Mouse (Mus musculus) intestine, embryonic 14.5 days (tissue): ENCODE measurements at regions not wholly inside any gene's neighbourhood (a gene's known extent, or its start where the extent isn't known, plus 50 kb on each side); places are given as distances from the start of the nearest gene placed in this dataset.

Experiments
- ATAC-seq: fragments of 200-750 bp; cut with Nextera tagmentation; replicated peaks from 2 replicates; pipeline ENCODE4 v1.8.0; 2017; ENCODE audit warnings: low read depth, moderate number of reproducible peaks, moderate TSS enrichment, moderate library complexity; ENCODE audit not compliant: low FRiP score, low TSS enrichment
- DNase-seq: peaks from one replicate; pipeline ENCODE4 v3.0.0-alpha.2; 2018; ENCODE audit warnings: low spot score
- H3K27ac ChIP-seq: fragments of 300-500 bp; sonication (generic); 2 replicates; pipeline ENCODE4 v1.5.1; 2014; ENCODE audit warnings: low read depth, mild to moderate bottlenecking, control low read depth
- H3K27me3 ChIP-seq: fragments of 300-500 bp; sonication (generic); replicated peaks from 2 replicates; pipeline ENCODE4 v1.6.1; 2014; ENCODE audit warnings: low read length, control low read depth; ENCODE audit not compliant: control insufficient read depth, insufficient read depth
- H3K36me3 ChIP-seq: fragments of 300-500 bp; sonication (generic); 2 replicates; pipeline ENCODE4 v1.6.1; 2014; ENCODE audit warnings: low read length, control low read depth; ENCODE audit not compliant: control insufficient read depth, insufficient read depth
- H3K4me1 ChIP-seq: fragments of 300-500 bp; sonication (generic); replicated peaks from 2 replicates; pipeline ENCODE4 v1.6.1; 2014; ENCODE audit warnings: low read length, control low read depth, mixed read lengths; ENCODE audit not compliant: control insufficient read depth, insufficient read depth
- H3K4me2 ChIP-seq: fragments of 300-500 bp; sonication (generic); 2 replicates; pipeline ENCODE4 v1.6.1; 2014; ENCODE audit warnings: low read length
- H3K4me3 ChIP-seq: fragments of 300-500 bp; sonication (generic); 2 replicates; pipeline ENCODE4 v1.5.1; 2014; ENCODE audit warnings: low read depth, low read length, control low read depth, mixed read lengths
- H3K9ac ChIP-seq: fragments of 300-500 bp; sonication (generic); 2 replicates; pipeline ENCODE4 v1.6.1; 2014; ENCODE audit warnings: mild to moderate bottlenecking, low read length
- H3K9me3 ChIP-seq: fragments of 300-500 bp; sonication (generic); 2 replicates; pipeline ENCODE4 v1.6.1; 2016; ENCODE audit warnings: low read length, control low read depth; ENCODE audit not compliant: control insufficient read depth
- WGBS: fragments of 180-500 bp; shearing (Covaris S2); extraction: QIAGEN DNeasy Blood & Tissue Kit; methylation state at CpG from one replicate; pipeline ENCODE4 v1.1.7; 2014; 5-methylcytosine and 5-hydroxymethylcytosine counted together

DNA sequence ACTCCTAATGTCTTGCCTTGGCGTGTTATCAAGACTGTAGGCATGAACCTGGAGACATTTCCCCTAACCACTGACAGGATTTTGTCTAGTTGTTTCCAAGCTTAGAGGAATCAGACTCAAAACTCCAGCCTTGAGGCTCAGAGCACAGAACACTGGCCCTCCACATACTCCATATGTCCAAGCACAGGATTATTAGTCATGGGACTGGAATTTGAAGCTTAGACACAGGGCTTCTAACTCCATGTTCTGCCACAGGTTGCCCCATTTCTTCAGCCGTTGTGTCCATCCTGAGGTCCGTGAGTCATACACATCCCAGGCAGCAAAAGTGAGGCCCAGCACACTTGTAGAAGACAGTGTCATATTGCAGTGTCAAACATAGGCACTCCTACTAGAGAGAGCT lies 68.9 kb downstream of the Gpr6 start:
- DNase-seq (no peak), ATAC-seq (no peak)
- H3K9ac ChIP-seq = no peak overlapping the region
- no peaks in the 10 kb centered on the region for H3K27me3 ChIP-seq
- no peaks in the 10 kb centered on the region for H3K9me3 ChIP-seq
- H3K4me2 ChIP-seq = no peak overlapping the region
- no peaks in the 10 kb centered on the region for H3K36me3 ChIP-seq
- no peak overlapping the region for H3K4me3 ChIP-seq
- no peak overlapping the region for H3K27ac ChIP-seq
- no peaks in the 10 kb centered on the region for H3K4me1 ChIP-seq
- WGBS = 77% methylated on average over 3 of the region's 3 CpGs

DNA sequence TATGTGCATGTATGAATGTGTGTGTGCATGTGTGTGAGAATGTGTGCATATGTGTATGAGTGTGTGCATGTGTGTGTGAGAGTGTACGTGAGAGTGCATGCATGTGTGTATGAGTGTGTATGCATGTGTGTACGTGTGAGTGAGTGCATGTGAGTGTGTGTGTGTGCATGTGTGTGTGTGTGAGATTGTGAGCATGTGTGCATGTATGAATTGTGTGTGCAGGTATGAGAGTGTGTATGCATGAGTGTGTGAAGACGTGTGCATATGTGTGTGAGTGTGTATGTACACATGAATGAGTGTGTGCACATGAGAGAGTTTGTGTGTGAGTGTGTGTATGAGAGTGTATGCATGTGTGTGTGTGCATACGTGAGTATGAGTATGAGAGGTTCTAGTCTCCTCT lies 71.1 kb downstream of the Gpr6 start:
- Histone ChIP-seq H3K4me3 (no peak overlapping the region), H3K36me3 (no peaks in the 10 kb centered on the region), H3K9me3 (no peaks in the 10 kb centered on the region), H3K4me1 (no peaks in the 10 kb centered on the region), H3K27me3 (no peaks in the 10 kb centered on the region), H3K27ac (no peak overlapping the region), H3K4me2 (no peak overlapping the region), H3K9ac (no peak overlapping the region)
- DNase-seq (no peak), ATAC-seq (no peak)
- 87% methylated on average over 4 of the region's 4 CpGs for WGBS

- DNase-seq (no peak), ATAC-seq (no peak)
- no peaks in the 10 kb centered on the region for H3K9me3 ChIP-seq
- no peak overlapping the region for H3K4me2 ChIP-seq
- no peaks in the 10 kb centered on the region for H3K27me3 ChIP-seq
- H3K27ac ChIP-seq = no peak overlapping the region
- no peak overlapping the region for H3K9ac ChIP-seq
- no peak overlapping the region for H3K4me3 ChIP-seq
- 84% methylated on average over 12 of the region's 12 CpGs for WGBS
- H3K36me3 ChIP-seq = no peaks in the 10 kb centered on the region
- no peaks in the 10 kb centered on the region for H3K4me1 ChIP-seq
Observed at GRCm38 (mm10) chr10:40999486-40999885, 72.6 kb downstream of the Gpr6 start.

DNA sequence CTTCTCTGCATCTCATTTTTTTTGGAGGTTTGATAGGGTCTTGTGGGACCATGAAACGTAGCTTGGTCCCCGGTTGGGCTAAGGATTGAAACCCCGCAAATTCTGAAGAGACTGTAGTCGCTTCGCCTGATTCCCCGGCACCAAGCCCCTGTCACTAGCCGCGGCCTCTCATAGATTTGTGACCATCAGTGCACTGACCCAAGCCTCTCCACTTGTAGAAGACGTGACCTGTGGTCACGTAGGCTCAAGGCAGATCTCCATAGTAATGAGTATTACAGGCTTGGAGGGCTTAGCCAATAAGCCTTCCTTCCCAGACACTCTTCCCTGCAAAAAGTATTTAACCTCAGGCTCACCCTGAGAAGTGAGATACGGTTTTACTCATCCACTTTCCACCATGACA lies 73.3 kb downstream of the Gpr6 start:
- H3K9ac ChIP-seq = no peak overlapping the region
- no peak for DNase-seq
- no peaks in the 10 kb centered on the region for H3K9me3 ChIP-seq
- WGBS = 81% methylated on average over 11 of the region's 11 CpGs
- no peak for ATAC-seq
- no peak overlapping the region for H3K27ac ChIP-seq
- H3K27me3 ChIP-seq = no peaks in the 10 kb centered on the region
- H3K4me2 ChIP-seq = no peak overlapping the region
- no peaks in the 10 kb centered on the region for H3K36me3 ChIP-seq
- no peak overlapping the region for H3K4me3 ChIP-seq
- H3K4me1 ChIP-seq = no peaks in the 10 kb centered on the region

DNA sequence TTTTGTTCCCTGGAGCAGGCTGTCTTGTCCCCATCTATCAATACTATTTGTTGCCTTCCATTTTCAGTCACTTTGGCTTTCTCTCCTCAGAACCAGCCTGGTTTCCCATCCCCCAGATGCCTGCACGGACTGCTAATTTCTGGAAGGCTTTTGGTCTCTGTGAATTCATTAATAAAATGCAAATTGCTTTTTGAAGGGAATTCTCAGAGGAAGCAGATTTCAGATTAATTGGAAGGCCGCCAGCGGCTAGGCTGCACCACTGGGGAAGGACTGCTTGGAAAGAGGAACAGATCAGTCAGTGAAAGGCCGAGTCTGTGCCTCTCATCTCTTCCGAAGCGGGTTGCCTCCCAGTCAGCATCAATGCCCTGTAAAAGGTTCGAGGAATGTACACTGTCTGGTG lies 73.8 kb downstream of the Gpr6 start:
- no peak overlapping the region for H3K9ac ChIP-seq
- no peaks in the 10 kb centered on the region for H3K27me3 ChIP-seq
- no peak overlapping the region for H3K4me2 ChIP-seq
- H3K36me3 ChIP-seq = no peaks in the 10 kb centered on the region
- 68% methylated on average over 7 of the region's 7 CpGs for WGBS
- no peak for ATAC-seq
- H3K27ac ChIP-seq = no peak overlapping the region
- no peaks in the 10 kb centered on the region for H3K4me1 ChIP-seq
- H3K4me3 ChIP-seq = no peak overlapping the region
- H3K9me3 ChIP-seq = no peaks in the 10 kb centered on the region
- DNase-seq = no peak

DNA sequence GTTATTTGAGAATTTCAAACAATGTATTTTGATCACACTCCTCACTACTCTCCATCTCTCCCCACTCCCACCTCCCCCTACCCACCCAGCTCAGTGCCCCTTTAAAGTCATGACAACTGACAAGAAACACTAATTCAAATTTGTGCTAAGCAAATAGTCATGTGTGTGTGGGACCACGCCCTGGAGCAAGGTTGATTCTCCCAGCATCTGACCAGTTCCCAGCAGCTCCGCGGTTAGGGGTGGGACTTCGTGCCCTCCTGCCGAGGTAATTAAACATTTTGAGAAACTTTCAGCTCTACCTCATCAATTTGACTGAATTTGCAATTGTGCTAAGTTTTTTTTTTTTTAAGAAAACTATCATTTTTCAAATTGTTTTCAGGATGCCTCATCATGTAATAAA lies 74.5 kb downstream of the Gpr6 start:
- no peak for DNase-seq
- WGBS = 45% methylated on average over 5 of the region's 5 CpGs

More for the DNA sequence above, 74.5 kb downstream of the Gpr6 start:
- Histone ChIP-seq H3K27ac (no peak overlapping the region), H3K9me3 (no peaks in the 10 kb centered on the region), H3K4me2 (no peak overlapping the region), H3K27me3 (no peaks in the 10 kb centered on the region), H3K9ac (no peak overlapping the region), H3K4me1 (no peaks in the 10 kb centered on the region), H3K4me3 (no peak overlapping the region), H3K36me3 (no peaks in the 10 kb centered on the region)
- no peak for ATAC-seq
